Mouse (Mus musculus): ENCODE data around the gene Klc3. TPM values are rescaled to one million over a fixed set of nuclear protein-coding genes. Genes with fewer than 3 reads are reported as not detected.

Gene Klc3
- total and polyA plus RNA-seq, 2 experiments from 2014 or later, result 2.9 to 3.0 TPM

GRCm38 (mm10) chr7:19436276-19436675, 32.4 kb upstream of the Klc3 start:
- H3K27me3 ChIP-seq (ENCODE audit: insufficient read depth, low read length), result no peaks in the 10 kb centered on the region
- TF ChIP-seq CTCF (IDR thresholded peaks at IDR 0.05; ENCODE audit: low read depth), result no peak
- H3K27ac ChIP-seq (ENCODE audit: low read depth, low read length), result no peak overlapping the region
- H3K4me2 ChIP-seq (ENCODE audit: low read depth), result no peak overlapping the region
- no peak overlapping the region for H3K4me3 ChIP-seq (ENCODE audit: low read depth, low read length)
- DNase-seq, result no peak
- H3K4me1 ChIP-seq (ENCODE audit: insufficient read depth), result no peaks in the 10 kb centered on the region
- WGBS, result 95% methylated on average over 2 of the region's 2 CpGs
- H3K9ac ChIP-seq, result no peak overlapping the region
- H3K36me3 ChIP-seq (ENCODE audit: insufficient read depth), result peaks cover 86% of the 10 kb centered on the region
- no peaks in the 10 kb centered on the region for H3K9me3 ChIP-seq (ENCODE audit: low read length)
- ATAC-seq, result no peak

DNA sequence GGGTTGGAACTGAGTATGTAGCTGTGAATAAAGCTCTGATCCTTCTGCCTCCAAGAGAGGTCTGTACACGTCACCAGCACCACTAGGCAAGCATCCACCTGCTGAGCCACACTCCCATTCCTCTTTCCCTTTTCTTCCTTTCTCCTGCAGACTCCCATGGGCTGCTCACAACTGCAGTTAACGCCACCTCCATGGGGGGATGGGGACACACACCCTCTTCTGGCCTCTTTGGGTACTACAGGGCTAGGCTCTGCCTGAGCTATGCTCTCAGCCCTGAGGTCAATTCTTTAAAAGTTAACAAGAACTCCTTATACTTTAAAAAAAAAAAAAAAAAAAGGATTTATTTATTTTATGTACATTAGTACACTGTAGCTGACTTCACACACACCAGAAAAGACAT, 28.6 kb upstream of the Klc3 start:
- Histone ChIP-seq H3K4me2 (ENCODE audit: low read depth) (no peak overlapping the region), H3K27me3 (ENCODE audit: insufficient read depth, low read length) (no peaks in the 10 kb centered on the region), H3K4me3 (ENCODE audit: low read depth, low read length) (no peak overlapping the region), H3K27ac (ENCODE audit: low read depth, low read length) (no peak overlapping the region), H3K9me3 (ENCODE audit: low read length) (no peaks in the 10 kb centered on the region), H3K4me1 (ENCODE audit: insufficient read depth) (no peaks in the 10 kb centered on the region), H3K9ac (no peak overlapping the region), H3K36me3 (ENCODE audit: insufficient read depth) (peaks cover 97% of the 10 kb centered on the region)
- peak; percentile 45 for TF ChIP-seq CTCF (IDR thresholded peaks at IDR 0.05; ENCODE audit: low read depth)
- ATAC-seq (no peak), DNase-seq (no peak)
- WGBS, result 90% methylated on average over 2 of the region's 2 CpGs

DNA sequence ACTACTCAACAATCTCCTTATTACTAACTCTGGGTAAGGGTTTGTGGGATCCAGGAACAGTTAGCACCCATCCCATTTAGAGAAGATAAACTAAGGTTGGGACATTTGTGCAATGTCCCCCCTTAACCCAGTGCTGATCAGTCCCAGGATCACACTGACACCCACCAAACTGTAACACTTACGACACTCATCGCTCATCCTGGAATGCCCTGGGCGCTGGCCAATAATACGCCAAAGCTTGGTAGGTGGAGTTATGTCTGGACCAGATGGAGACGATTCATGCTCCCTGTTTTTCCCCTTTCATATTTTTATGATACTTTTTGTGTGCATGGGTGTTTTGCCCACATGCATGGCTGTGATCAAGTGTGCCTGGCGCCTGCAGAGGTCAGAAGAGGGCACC, 26.5 kb upstream of the Klc3 start:
- TF ChIP-seq CTCF (IDR thresholded peaks at IDR 0.05; ENCODE audit: low read depth), result no peak
- 87% methylated on average over 6 of the region's 6 CpGs for WGBS
- peaks cover 97% of the 10 kb centered on the region for H3K36me3 ChIP-seq (ENCODE audit: insufficient read depth)

GRCm38 (mm10) chr7:19429726-19430125, 25.8 kb upstream of the Klc3 start:
- Histone ChIP-seq H3K9ac (no peak overlapping the region), H3K36me3 (ENCODE audit: insufficient read depth) (peaks cover 93% of the 10 kb centered on the region), H3K27me3 (ENCODE audit: insufficient read depth, low read length) (no peaks in the 10 kb centered on the region), H3K9me3 (ENCODE audit: low read length) (no peaks in the 10 kb centered on the region), H3K4me3 (ENCODE audit: low read depth, low read length) (no peak overlapping the region), H3K4me1 (ENCODE audit: insufficient read depth) (no peaks in the 10 kb centered on the region), H3K27ac (ENCODE audit: low read depth, low read length) (no peak overlapping the region), H3K4me2 (ENCODE audit: low read depth) (no peak overlapping the region)
- ATAC-seq (no peak), DNase-seq (no peak)
- TF ChIP-seq CTCF (IDR thresholded peaks at IDR 0.05; ENCODE audit: low read depth), result no peak
- 62% methylated on average over 8 of the region's 8 CpGs for WGBS

More for the DNA sequence above, 26.5 kb upstream of the Klc3 start:
- H3K4me1 ChIP-seq (ENCODE audit: insufficient read depth), result no peaks in the 10 kb centered on the region
- H3K9ac ChIP-seq, result no peak overlapping the region
- no peak overlapping the region for H3K27ac ChIP-seq (ENCODE audit: low read depth, low read length)
- H3K27me3 ChIP-seq (ENCODE audit: insufficient read depth, low read length), result no peaks in the 10 kb centered on the region
- H3K4me3 ChIP-seq (ENCODE audit: low read depth, low read length), result no peak overlapping the region
- no peak for DNase-seq
- H3K9me3 ChIP-seq (ENCODE audit: low read length), result no peaks in the 10 kb centered on the region
- no peak for ATAC-seq
- no peak overlapping the region for H3K4me2 ChIP-seq (ENCODE audit: low read depth)

DNA sequence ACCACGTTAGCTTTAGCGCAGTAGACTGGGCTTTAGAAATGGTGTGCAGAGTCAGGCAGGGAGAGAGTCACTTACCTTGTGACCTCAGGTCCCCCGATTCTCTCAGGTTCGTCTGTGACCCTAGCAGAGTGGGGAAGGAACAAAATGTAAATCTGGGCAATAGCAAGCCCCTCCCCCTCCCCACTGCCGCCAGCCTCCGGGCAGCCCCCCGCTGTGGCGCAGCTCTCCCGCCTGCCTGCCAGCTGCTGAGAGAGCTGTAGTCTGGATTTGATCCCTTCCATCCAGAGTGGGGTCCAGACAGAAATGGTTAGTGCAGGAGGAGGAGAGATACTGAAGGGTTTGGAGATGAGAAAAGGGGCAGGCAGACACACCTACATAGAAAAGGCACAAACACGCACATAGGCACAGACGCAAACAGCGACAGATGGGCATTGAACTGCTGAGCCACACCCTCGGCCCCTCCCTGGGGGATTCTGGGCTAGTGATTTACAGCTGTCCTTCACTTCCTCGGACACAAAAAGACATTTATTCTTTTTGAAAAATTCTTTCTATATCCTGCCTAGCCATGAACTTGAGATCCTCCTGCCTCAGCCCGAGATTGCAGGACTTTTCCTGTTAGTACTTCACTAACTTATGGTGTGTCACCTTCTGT, 24.2 kb upstream of the Klc3 start:
- TF ChIP-seq CTCF (IDR thresholded peaks at IDR 0.05; ENCODE audit: low read depth), result no peak
- ATAC-seq (no peak), DNase-seq (no peak)
- H3K4me1 ChIP-seq (ENCODE audit: insufficient read depth), result no peaks in the 10 kb centered on the region
- 75% methylated on average over 15 of the region's 15 CpGs for WGBS
- H3K9me3 ChIP-seq (ENCODE audit: low read length), result no peaks in the 10 kb centered on the region
- no peak overlapping the region for H3K4me2 ChIP-seq (ENCODE audit: low read depth)
- H3K4me3 ChIP-seq (ENCODE audit: low read depth, low read length), result no peak overlapping the region
- H3K9ac ChIP-seq, result no peak overlapping the region
- H3K36me3 ChIP-seq (ENCODE audit: insufficient read depth), result peaks cover 77% of the 10 kb centered on the region
- H3K27ac ChIP-seq (ENCODE audit: low read depth, low read length), result no peak overlapping the region
- no peaks in the 10 kb centered on the region for H3K27me3 ChIP-seq (ENCODE audit: insufficient read depth, low read length)

GRCm38 (mm10) chr7:19426888-19427287, 23.0 kb upstream of the Klc3 start:
- Histone ChIP-seq H3K9ac (no peak overlapping the region), H3K27ac (ENCODE audit: low read depth, low read length) (no peak overlapping the region), H3K27me3 (ENCODE audit: insufficient read depth, low read length) (no peaks in the 10 kb centered on the region), H3K9me3 (ENCODE audit: low read length) (no peaks in the 10 kb centered on the region), H3K4me3 (ENCODE audit: low read depth, low read length) (no peak overlapping the region), H3K4me2 (ENCODE audit: low read depth) (no peak overlapping the region), H3K4me1 (ENCODE audit: insufficient read depth) (no peaks in the 10 kb centered on the region), H3K36me3 (ENCODE audit: insufficient read depth) (peaks cover 65% of the 10 kb centered on the region)
- DNase-seq (no peak), ATAC-seq (no peak)
- no peak for TF ChIP-seq CTCF (IDR thresholded peaks at IDR 0.05; ENCODE audit: low read depth)
- WGBS, result 88% methylated on average over 6 of the region's 6 CpGs

DNA sequence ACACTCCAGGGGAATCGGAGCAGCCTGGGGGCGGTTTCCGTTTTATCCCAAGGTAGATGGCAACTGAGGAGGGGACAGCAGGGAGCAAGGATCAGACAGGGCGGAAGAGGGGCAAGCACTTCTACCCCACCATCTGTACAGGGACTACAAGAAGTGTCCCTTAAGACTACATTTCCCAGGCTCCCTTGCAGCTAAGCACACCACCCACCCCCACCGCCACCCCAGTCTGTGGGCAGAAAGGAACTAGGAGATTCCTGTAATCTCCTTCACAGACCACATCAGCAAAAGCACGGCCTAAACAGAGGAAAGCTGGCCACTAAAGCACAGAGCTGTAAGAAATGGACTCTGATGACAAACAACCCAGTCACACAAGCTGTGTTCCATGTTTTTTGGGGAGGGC, 22.4 kb upstream of the Klc3 start:
- Histone ChIP-seq H3K27me3 (ENCODE audit: insufficient read depth, low read length) (no peaks in the 10 kb centered on the region), H3K36me3 (ENCODE audit: insufficient read depth) (peaks cover 59% of the 10 kb centered on the region), H3K4me3 (ENCODE audit: low read depth, low read length) (no peak overlapping the region), H3K4me2 (ENCODE audit: low read depth) (no peak overlapping the region), H3K4me1 (ENCODE audit: insufficient read depth) (no peaks in the 10 kb centered on the region), H3K9ac (no peak overlapping the region), H3K9me3 (ENCODE audit: low read length) (no peaks in the 10 kb centered on the region), H3K27ac (ENCODE audit: low read depth, low read length) (no peak overlapping the region)
- DNase-seq (no peak), ATAC-seq (no peak)
- WGBS, result 80% methylated on average over 6 of the region's 6 CpGs
- TF ChIP-seq CTCF (IDR thresholded peaks at IDR 0.05; ENCODE audit: low read depth), result no peak

All from forebrain, postnatal 0 days (tissue).